In genomic region chr12:89242476-89242875, GRCm38 (mm10) we compare ENCODE assay signal across 23 mouse cellular contexts.
DNase-seq lines count a peak whose midpoint lies in the region; ATAC-seq and TF ChIP-seq lines count a peak whose summit lies in the region.
"Had no signal": no experiment of that assay in that cellular context is flagged by ENCODE, and none has a peak within 500 bp of the region (broad histone marks: within the 10 kb centered on the region; RNA-seq: fewer than 3 reads in every experiment).

No protein-coding gene starts in this region.

- H3K9me3 ChIP-seq in hindbrain, embryonic 11.5 days (ENCODE audit: control insufficient read depth, low read length): no peaks in the 10 kb centered on the region
- no peaks in the 10 kb centered on the region for H3K9me3 ChIP-seq in hindbrain, embryonic 14.5 days (ENCODE audit: control insufficient read depth, low read length)
- no peaks in the 10 kb centered on the region for H3K9me3 ChIP-seq in hindbrain, postnatal 0 days (ENCODE audit: low read length)
- H3K9me3 ChIP-seq: forebrain, embryonic 10.5 days; heart, embryonic 10.5 days; hindbrain, embryonic 12.5 days; intestine, embryonic 15.5 days; limb, embryonic 15.5 days; liver, embryonic 15.5 days; midbrain, embryonic 10.5 days; stomach, embryonic 15.5 days had no signal

- H3K9ac ChIP-seq in hindbrain, embryonic 11.5 days (ENCODE audit: low read depth, low read length): no peak overlapping the region
- H3K9ac ChIP-seq in hindbrain, embryonic 14.5 days: no peak overlapping the region
- H3K9ac ChIP-seq in hindbrain, postnatal 0 days (replicated peaks; ENCODE audit: low read length): no peak overlapping the region
- H3K9ac ChIP-seq: hindbrain, embryonic 12.5 days; intestine, embryonic 15.5 days; limb, embryonic 15.5 days; liver, embryonic 15.5 days; stomach, embryonic 15.5 days had no signal

- H3K4me1 ChIP-seq in hindbrain, embryonic 11.5 days (replicated peaks; ENCODE audit: control insufficient read depth, insufficient read depth, low read length): no peaks in the 10 kb centered on the region
- no peaks in the 10 kb centered on the region for H3K4me1 ChIP-seq in hindbrain, embryonic 14.5 days (replicated peaks; ENCODE audit: control insufficient read depth, insufficient read depth, low read length)
- H3K4me1 ChIP-seq in hindbrain, postnatal 0 days (ENCODE audit: insufficient read depth, low read length): no peaks in the 10 kb centered on the region
- H3K4me1 ChIP-seq: forebrain, embryonic 10.5 days; heart, embryonic 10.5 days; hindbrain, embryonic 12.5 days; intestine, embryonic 15.5 days; limb, embryonic 15.5 days; liver, embryonic 15.5 days; midbrain, embryonic 10.5 days; stomach, embryonic 15.5 days had no signal

- H3K27me3 ChIP-seq in hindbrain, embryonic 11.5 days (ENCODE audit: control insufficient read depth, insufficient read depth, low read length): no peaks in the 10 kb centered on the region
- H3K27me3 ChIP-seq in hindbrain, embryonic 14.5 days (ENCODE audit: control insufficient read depth, insufficient read depth, low read length): no peaks in the 10 kb centered on the region
- H3K27me3 ChIP-seq in hindbrain, postnatal 0 days (ENCODE audit: insufficient read depth, low read length): no peaks in the 10 kb centered on the region
- H3K27me3 ChIP-seq: hindbrain, embryonic 12.5 days; intestine, embryonic 15.5 days; limb, embryonic 15.5 days; liver, embryonic 15.5 days; stomach, embryonic 15.5 days had no signal

- H3K36me3 ChIP-seq in hindbrain, embryonic 11.5 days (ENCODE audit: control insufficient read depth, insufficient read depth, low read length): no peaks in the 10 kb centered on the region
- H3K36me3 ChIP-seq in hindbrain, embryonic 14.5 days (replicated peaks; ENCODE audit: control insufficient read depth, insufficient read depth): no peaks in the 10 kb centered on the region
- H3K36me3 ChIP-seq in hindbrain, postnatal 0 days (ENCODE audit: insufficient read depth, low read length): no peaks in the 10 kb centered on the region
- H3K36me3 ChIP-seq: forebrain, embryonic 10.5 days; heart, embryonic 10.5 days; hindbrain, embryonic 12.5 days; intestine, embryonic 15.5 days; limb, embryonic 15.5 days; liver, embryonic 15.5 days; midbrain, embryonic 10.5 days; stomach, embryonic 15.5 days had no signal

- 30% methylated on average over 1 of the region's 1 CpGs for WGBS in hindbrain, embryonic 11.5 days
- 44% methylated on average over 1 of the region's 1 CpGs for WGBS in hindbrain, embryonic 14.5 days
- 51% methylated on average over 1 of the region's 1 CpGs for WGBS in hindbrain, postnatal 0 days

- DNase-seq in hindbrain, embryonic 11.5 days (ENCODE audit: low spot score): peak; percentile 27
- no peak for DNase-seq in hindbrain, embryonic 14.5 days (ENCODE audit: low spot score)
- DNase-seq in lung, postnatal 10 days: peak; percentile 4
- DNase-seq in lung, postnatal 4 days: no peak
- DNase-seq in ZHBTc4 (ENCODE audit: low read depth, low spot score): peak; percentile 31
- peak; percentile 37 for DNase-seq in retina, postnatal 1 day
- DNase-seq in thymus, postnatal 25 days: no peak
- no peak for DNase-seq in hindbrain, postnatal 0 days (ENCODE audit: low spot score)
- DNase-seq: cerebellum, adult 8-10 months; gastrocnemius, postnatal 36 days; kidney, postnatal 14 days; layer of hippocampus, postnatal 36 days; lung, postnatal 36 days; thymus, adult 2 months had no signal

- H3K4me2 ChIP-seq in hindbrain, embryonic 11.5 days (replicated peaks; ENCODE audit: low read depth, low read length): no peak overlapping the region
- no peak overlapping the region for H3K4me2 ChIP-seq in hindbrain, embryonic 14.5 days (replicated peaks)
- no peak overlapping the region for H3K4me2 ChIP-seq in hindbrain, postnatal 0 days (ENCODE audit: low read depth, low read length)
- H3K4me2 ChIP-seq: hindbrain, embryonic 12.5 days; intestine, embryonic 15.5 days; limb, embryonic 15.5 days; liver, embryonic 15.5 days; stomach, embryonic 15.5 days had no signal

- no peak for ATAC-seq in hindbrain, embryonic 11.5 days (ENCODE audit: low FRiP score)
- no peak for ATAC-seq in hindbrain, embryonic 14.5 days (ENCODE audit: low FRiP score)
- no peak for ATAC-seq in hindbrain, postnatal 0 days
- ATAC-seq: intestine, embryonic 15.5 days had no signal

- H3K27ac ChIP-seq in hindbrain, embryonic 11.5 days (ENCODE audit: low read depth, low read length): no peak overlapping the region
- H3K27ac ChIP-seq in hindbrain, embryonic 14.5 days: no peak overlapping the region
- H3K27ac ChIP-seq in hindbrain, postnatal 0 days: no peak overlapping the region
- H3K27ac ChIP-seq: forebrain, embryonic 10.5 days; heart, embryonic 10.5 days; hindbrain, embryonic 12.5 days; intestine, embryonic 15.5 days; layer of hippocampus, adult 2 months; limb, embryonic 15.5 days; liver, embryonic 15.5 days; midbrain, embryonic 10.5 days; stomach, embryonic 15.5 days had no signal

- no peak for TF ChIP-seq CTCF in hindbrain, postnatal 0 days (IDR thresholded peaks at IDR 0.05; ENCODE audit: low read depth)

- no peak overlapping the region for H3K4me3 ChIP-seq in hindbrain, embryonic 11.5 days (ENCODE audit: low read depth, low read length)
- H3K4me3 ChIP-seq in hindbrain, embryonic 14.5 days (replicated peaks; ENCODE audit: low read length): no peak overlapping the region
- H3K4me3 ChIP-seq in hindbrain, postnatal 0 days (ENCODE audit: low read length): no peak overlapping the region
- H3K4me3 ChIP-seq: forebrain, embryonic 10.5 days; heart, embryonic 10.5 days; hindbrain, embryonic 12.5 days; intestine, embryonic 15.5 days; layer of hippocampus, adult 2 months; limb, embryonic 15.5 days; liver, embryonic 15.5 days; midbrain, embryonic 10.5 days; stomach, embryonic 15.5 days had no signal

Comparison
In these comparisons a context has a peak if more than half of its experiments do, and no peak if none do; other contexts are left out.
1. DNase-seq: peak in hindbrain, embryonic 11.5 days (single experiment), lung, postnatal 10 days (single experiment), ZHBTc4 (single experiment) and retina, postnatal 1 day (single experiment); none in hindbrain, embryonic 14.5 days (single experiment), lung, postnatal 4 days (0 of 2), thymus, postnatal 25 days (single experiment) and hindbrain, postnatal 0 days (single experiment).